Mouse (Mus musculus): ENCODE data around the gene Cep104.
A peak's percentile ranks its signal among the peaks of the same experiment; 100 is the strongest.

Gene Cep104

GRCm38 (mm10) chr4:153974431-153975291 lies at the start of gene Cep104, which contains the start of gene Dffb:
Gene Cep104 (plus strand): TSS chr4:153975194.
Gene Dffb (minus strand): TSS chr4:153975126.
- peak; percentile 96 for DNase-seq

GRCm38 (mm10) chr4:153928772-153929299 lies 46.2 kb upstream of the Cep104 start:
- no peak for DNase-seq

- DNase-seq, result no peak
These were observed 45.6 kb upstream of the Cep104 start for GRCm38 (mm10) chr4:153929425-153929824.

GRCm38 (mm10) chr4:153929921-153930320 lies 45.1 kb upstream of the Cep104 start:
- DNase-seq, result no peak

GRCm38 (mm10) chr4:153943243-153943642 lies 31.8 kb upstream of the Cep104 start:
- DNase-seq, result peak; percentile 16

GRCm38 (mm10) chr4:153944261-153944660 lies 30.7 kb upstream of the Cep104 start:
- DNase-seq, result no peak

GRCm38 (mm10) chr4:153945741-153946140 lies 29.3 kb upstream of the Cep104 start:
- DNase-seq, result no peak

- no peak for DNase-seq
These were observed 24.6 kb upstream of the Cep104 start for GRCm38 (mm10) chr4:153950372-153950771.

- DNase-seq, result no peak
These were observed 23.8 kb upstream of the Cep104 start for GRCm38 (mm10) chr4:153951150-153951549.

GRCm38 (mm10) chr4:153951692-153952091 lies 23.3 kb upstream of the Cep104 start:
- no peak for DNase-seq

- no peak for DNase-seq
These were observed 19.3 kb upstream of the Cep104 start for GRCm38 (mm10) chr4:153955651-153956050.

GRCm38 (mm10) chr4:153956569-153957405 lies 18.2 kb upstream of the Cep104 start, which contains the start of gene A430005L14Rik:
Gene A430005L14Rik (plus strand): TSS chr4:153957237.
- DNase-seq, result peak; percentile 98

- no peak for DNase-seq
These were observed 17.3 kb upstream of the Cep104 start for GRCm38 (mm10) chr4:153957444-153958250.

- no peak for DNase-seq
These were observed 12.4 kb upstream of the Cep104 start for GRCm38 (mm10) chr4:153962631-153963030.

- DNase-seq, result no peak
These were observed 8.3 kb upstream of the Cep104 start for GRCm38 (mm10) chr4:153966651-153967050.

GRCm38 (mm10) chr4:153967556-153967955 lies 7.4 kb upstream of the Cep104 start:
- no peak for DNase-seq

GRCm38 (mm10) chr4:153968063-153968462 lies 6.9 kb upstream of the Cep104 start:
- DNase-seq, result no peak

GRCm38 (mm10) chr4:153975292-153975662 lies 283 bp downstream of the Cep104 start:
- DNase-seq, result no peak

- DNase-seq, result no peak
These were observed 774 bp downstream of the Cep104 start for GRCm38 (mm10) chr4:153975768-153976167.

- DNase-seq, result no peak
These were observed 4.2 kb downstream of the Cep104 start for GRCm38 (mm10) chr4:153979243-153979642.

- DNase-seq, result no peak
These were observed 5.5 kb downstream of the Cep104 start for GRCm38 (mm10) chr4:153980470-153980869.

GRCm38 (mm10) chr4:153992715-153993114 lies 17.7 kb downstream of the Cep104 start:
- DNase-seq, result no peak
